In genomic region chr11:101173112-101173511, GRCm38 (mm10) we compare ENCODE assay signal across 7 mouse cellular contexts. TPM values are rescaled to one million over a fixed set of nuclear protein-coding genes. Genes with fewer than 3 reads are reported as not detected.
A peak's percentile ranks its signal among the peaks of the same experiment; 100 is the strongest.
DNase-seq lines count a peak whose midpoint lies in the region; ATAC-seq and TF ChIP-seq lines count a peak whose summit lies in the region.

No protein-coding gene starts in this region.

- H3K27ac ChIP-seq in ES-E14 (ENCODE audit: insufficient read depth, low read depth, low read length, poor library complexity, severe bottlenecking) (no peak overlapping the region), macrophage (peak overlapping the region; percentile 19)
- H3K27ac ChIP-seq in heart, embryonic 16.5 days (ENCODE audit: low read length) = peak overlapping the region; percentile 83

- H3K36me3 ChIP-seq in ES-E14 (ENCODE audit: control insufficient read depth, insufficient read depth, low read length, poor library complexity, severe bottlenecking) = no peaks in the 10 kb centered on the region
- H3K36me3 ChIP-seq in heart, embryonic 16.5 days (ENCODE audit: control insufficient read depth, insufficient read depth) = peaks cover 3% of the 10 kb centered on the region; the same call in 1 of the 2 replicates
- H3K36me3 ChIP-seq in macrophage (ENCODE audit: inconsistent target) = no peaks in the 10 kb centered on the region

- no peak overlapping the region for H3K4me3 ChIP-seq in ES-E14 (ENCODE audit: insufficient read depth in 1 of 2, low read depth in 1 of 2, low read length in 2 of 2, poor library complexity in 1 of 2, severe bottlenecking in 1 of 2)
- peak overlapping the region; percentile 45 for H3K4me3 ChIP-seq in heart, embryonic 16.5 days (ENCODE audit: low read length)
- H3K4me3 ChIP-seq in macrophage (ENCODE audit: inconsistent target) = peak overlapping the region; percentile 6; the same call in 1 of the 2 replicates

- DNase-seq in ES-E14 (ENCODE audit: low read depth, low spot score) = no peak
- DNase-seq in cerebellum, adult 9-10 months = peak; percentile 85
- peak; percentile 88 for DNase-seq in kidney, postnatal 10 days
- DNase-seq in B cell, adult 2 months = no peak
- DNase-seq in layer of hippocampus, adult 9-11 months = no peak

- no peaks in the 10 kb centered on the region for H3K9me3 ChIP-seq in ES-E14 (ENCODE audit: control insufficient read depth, insufficient read depth, low read depth, low read length)
- no peaks in the 10 kb centered on the region for H3K9me3 ChIP-seq in heart, embryonic 16.5 days (replicated peaks; ENCODE audit: control insufficient read depth, low read length)

- no peak overlapping the region for H3K9ac ChIP-seq in ES-E14 (ENCODE audit: insufficient read depth, low read depth, low read length, poor library complexity, severe bottlenecking)
- H3K9ac ChIP-seq in heart, embryonic 16.5 days (ENCODE audit: low read length) = peak overlapping the region; percentile 72

- no peak for ATAC-seq in heart, embryonic 16.5 days (replicated peaks; ENCODE audit: extremely low read depth, insufficient read depth, low FRiP score)

- peaks cover 13% of the 10 kb centered on the region for H3K27me3 ChIP-seq in heart, embryonic 16.5 days (ENCODE audit: control insufficient read depth, insufficient read depth, low read length)

- 10% methylated on average over 11 of the region's 11 CpGs for WGBS in heart, embryonic 16.5 days
- WGBS in macrophage (ENCODE audit: missing documents) = 23% methylated on average over 11 of the region's 11 CpGs

- peak overlapping the region; percentile 83 for H3K4me2 ChIP-seq in heart, embryonic 16.5 days (ENCODE audit: low read depth, low read length)

- in situ Hi-C loops in ES-E14 (cut with MboI; ENCODE audit: low sequenced_read_pairs in 2 of 2, unreplicated experiment in 2 of 2) = no loop called here

- H3K4me1 ChIP-seq in ES-E14 (ENCODE audit: control insufficient read depth in 2 of 2, insufficient read depth in 2 of 2, low read length in 2 of 2, poor library complexity in 1 of 2) = peaks cover 0 to 7% of the 10 kb centered on the region in 2 experiments; a peak in 1 of 4 replicates
- H3K4me1 ChIP-seq in heart, embryonic 16.5 days (ENCODE audit: control insufficient read depth, insufficient read depth, low read length) = peaks cover 59% of the 10 kb centered on the region

- H3K79me2 ChIP-seq in macrophage (ENCODE audit: inconsistent target) = no peaks in the 10 kb centered on the region; the same call in 1 of the 2 replicates

TF ChIP-seq in ES-E14, 5 proteins besides CTCF, POLR2A, EP300 and RAD21:
- TF ChIP-seq MAFK (IDR thresholded peaks at IDR 0.05; ENCODE audit: insufficient read depth, low read depth, low read length) (peak; percentile 5; the same call in 1 of the 2 replicates), ZC3H11A (IDR thresholded peaks at IDR 0.05; ENCODE audit: borderline replicate concordance, low read depth, low read length) (no peak), CHD2 (IDR thresholded peaks at IDR 0.05; ENCODE audit: low read depth, low read length) (no peak), HCFC1 (IDR thresholded peaks at IDR 0.05; ENCODE audit: borderline replicate concordance, insufficient read depth, low read length) (no peak), ZNF384 (IDR thresholded peaks at IDR 0.05; ENCODE audit: low read depth, low read length) (no peak)

RNA-seq across cellular contexts. Expression of gene Plekhh3, which starts 2.0 kb away (rescaled TPM):
- total RNA-seq in ES-E14 (2012; rRNA removed) = 3.4 and 5.1 TPM in 2 replicates
- polyA plus RNA-seq in heart, embryonic 16.5 days (2015; fragmentation: Nextera tagmentation; extraction: Ambion mirVana) = 8.7 and 11.5 TPM in 2 replicates
- total RNA-seq in macrophage (2018; cell fraction: chromatin; rRNA removed) = 10 to 100 TPM in 1 of 26 experiments, 1 to 10 TPM in 20, under 1 TPM in 5; 0.28 to 11.1 (median 3.6) TPM
- total RNA-seq in macrophage (2018; cell fraction: cytosol; rRNA removed) = 1 to 10 TPM in 25 of 26 experiments, under 1 TPM in 1; 0.43 to 4.4 (median 2.8) TPM
- 1 to 10 TPM in 25 of 26 experiments, under 1 TPM in 1; 0.82 to 8.3 (median 3.4) TPM for total RNA-seq in macrophage (2018; cell fraction: nucleus; rRNA removed)
- 0.67 to 3.1 TPM (median 2.7 TPM) in 3 replicates for polyA plus RNA-seq in macrophage (2018)

RNA-seq across cellular contexts. Expression of gene Ccr10, which starts 2.1 kb away (rescaled TPM):
- 0.31 TPM in 1 of 2 replicates, not detected in the other for total RNA-seq in ES-E14 (2012; rRNA removed)
- 0.16 and 0.60 TPM in 2 replicates for polyA plus RNA-seq in heart, embryonic 16.5 days (2015; fragmentation: Nextera tagmentation; extraction: Ambion mirVana)
- total RNA-seq in macrophage (2018; cell fraction: chromatin; rRNA removed) = under 1 TPM in 2 of 26 experiments, not detected in 24; 0.33 to 0.47 TPM
- under 1 TPM in 7 of 26 experiments, not detected in 19; 0.07 to 0.24 (median 0.11) TPM for total RNA-seq in macrophage (2018; cell fraction: cytosol; rRNA removed)
- under 1 TPM in 1 of 26 experiments, not detected in 25; 0.36 TPM for total RNA-seq in macrophage (2018; cell fraction: nucleus; rRNA removed)
- not detected in 3 replicates for polyA plus RNA-seq in macrophage (2018)

RNA-seq across cellular contexts. Expression of gene Cntnap1, which starts 2.8 kb away (rescaled TPM):
- 0.18 and 0.58 TPM in 2 replicates for total RNA-seq in ES-E14 (2012; rRNA removed)
- polyA plus RNA-seq in heart, embryonic 16.5 days (2015; fragmentation: Nextera tagmentation; extraction: Ambion mirVana) = 0.89 and 1.0 TPM in 2 replicates
- 10 to 100 TPM in 1 of 26 experiments, 1 to 10 TPM in 25; 1.2 to 11.0 (median 5.9) TPM for total RNA-seq in macrophage (2018; cell fraction: chromatin; rRNA removed)
- under 1 TPM; 0.05 to 0.71 (median 0.26) TPM for total RNA-seq in macrophage (2018; cell fraction: cytosol; rRNA removed)
- 1 to 10 TPM in 23 of 26 experiments, under 1 TPM in 3; 0.46 to 5.0 (median 2.9) TPM for total RNA-seq in macrophage (2018; cell fraction: nucleus; rRNA removed)
- 0.17 to 0.34 TPM (median 0.27 TPM) in 3 replicates for polyA plus RNA-seq in macrophage (2018)

RNA-seq across cellular contexts. Expression of gene Tubg2, which starts 17.4 kb away (rescaled TPM):
- 0.31 and 0.74 TPM in 2 replicates for total RNA-seq in ES-E14 (2012; rRNA removed)
- polyA plus RNA-seq in heart, embryonic 16.5 days (2015; fragmentation: Nextera tagmentation; extraction: Ambion mirVana) = 3.0 and 3.3 TPM in 2 replicates
- total RNA-seq in macrophage (2018; cell fraction: chromatin; rRNA removed) = under 1 TPM in 1 of 26 experiments, not detected in 25; 0.76 TPM
- under 1 TPM in 16 of 26 experiments, not detected in 10; 0.05 to 0.40 (median 0.13) TPM for total RNA-seq in macrophage (2018; cell fraction: cytosol; rRNA removed)
- under 1 TPM in 1 of 26 experiments, not detected in 25; 0.30 TPM for total RNA-seq in macrophage (2018; cell fraction: nucleus; rRNA removed)
- polyA plus RNA-seq in macrophage (2018) = 0.13 TPM in 1 of 3 replicates, not detected in the others

RNA-seq across cellular contexts. Expression of gene Ezh1, which starts 53.2 kb away (rescaled TPM):
- total RNA-seq in ES-E14 (2012; rRNA removed) = 18.3 and 18.9 TPM in 2 replicates
- 14.7 and 17.1 TPM in 2 replicates for polyA plus RNA-seq in heart, embryonic 16.5 days (2015; fragmentation: Nextera tagmentation; extraction: Ambion mirVana)
- total RNA-seq in macrophage (2018; cell fraction: chromatin; rRNA removed) = 100 to 1,000 TPM in 12 of 26 experiments, 10 to 100 TPM in 14; 24.4 to 183 (median 95.3) TPM
- 10 to 100 TPM; 26.2 to 43.2 (median 37.0) TPM for total RNA-seq in macrophage (2018; cell fraction: cytosol; rRNA removed)
- 100 to 1,000 TPM in 5 of 26 experiments, 10 to 100 TPM in 21; 22.3 to 141 (median 64.5) TPM for total RNA-seq in macrophage (2018; cell fraction: nucleus; rRNA removed)
- 19.6 to 40.4 TPM (median 38.1 TPM) in 3 replicates for polyA plus RNA-seq in macrophage (2018)

Comparison
In these comparisons a context has a peak if more than half of its experiments do, and no peak if none do; other contexts are left out.
1. DNase-seq: peak in cerebellum, adult 9-10 months (single experiment) and kidney, postnatal 10 days (single experiment); none in ES-E14 (single experiment), B cell, adult 2 months (0 of 2) and layer of hippocampus, adult 9-11 months (single experiment).
2. H3K4me3 ChIP-seq: peak in heart, embryonic 16.5 days (single experiment) and macrophage (single experiment); none in ES-E14 (0 of 2).